Mouse (Mus musculus) hindbrain, embryonic 15.5 days (tissue): ENCODE data around the gene Chic1. TPM values are rescaled to one million over a fixed set of nuclear protein-coding genes. Genes with fewer than 3 reads are reported as not detected.

Experiments used
- ATAC-seq: fragments of 200-750 bp; cut with Nextera tagmentation; 2 replicates; pipeline ENCODE4 v1.8.0; 2017; ENCODE audit warnings: low read depth, moderate number of reproducible peaks, moderate TSS enrichment; ENCODE audit not compliant: low FRiP score
- H3K27ac ChIP-seq: fragments of 300-500 bp; sonication (generic); replicated peaks from 2 replicates; pipeline ENCODE4 v1.5.1; 2015; ENCODE audit warnings: mild to moderate bottlenecking, inconsistent platforms
- H3K27me3 ChIP-seq: fragments of 300-500 bp; sonication (generic); 2 replicates; pipeline ENCODE4 v1.6.1; 2015; ENCODE audit warnings: control low read depth, inconsistent platforms
- H3K36me3 ChIP-seq: fragments of 300-500 bp; sonication (generic); 2 replicates; pipeline ENCODE4 v1.6.1; 2015; ENCODE audit warnings: control low read depth, inconsistent platforms
- H3K4me1 ChIP-seq: fragments of 300-500 bp; sonication (generic); replicated peaks from 2 replicates; pipeline ENCODE4 v1.6.1; 2015; ENCODE audit warnings: control low read depth, inconsistent platforms
- H3K4me2 ChIP-seq: fragments of 300-500 bp; sonication (generic); 2 replicates; pipeline ENCODE4 v1.6.1; 2015; ENCODE audit warnings: moderate library complexity, mild to moderate bottlenecking, inconsistent platforms
- H3K4me3 ChIP-seq: fragments of 300-500 bp; sonication (generic); 2 replicates; pipeline ENCODE4 v1.5.1; 2015; ENCODE audit warnings: mild to moderate bottlenecking, inconsistent platforms
- H3K9ac ChIP-seq: fragments of 300-500 bp; sonication (generic); 2 replicates; pipeline ENCODE4 v1.6.1; 2015; ENCODE audit warnings: inconsistent platforms
- H3K9me3 ChIP-seq: fragments of 300-500 bp; sonication (generic); 2 replicates; pipeline ENCODE4 v1.6.1; 2016; ENCODE audit warnings: control low read depth, inconsistent platforms
- WGBS: fragments of 180-500 bp; shearing (Covaris S2); methylation state at CpG from one replicate; pipeline ENCODE4 v1.1.7; 2015; 5-methylcytosine and 5-hydroxymethylcytosine counted together
- polyA plus RNA-seq: library from polyadenylated mRNA; unstranded; fragments of >200 nt; fragmentation: Nextera tagmentation; extraction: Ambion mirVana; gene quantifications from 2 replicates; pipeline ENCODE4 v1.2.1, GENCODE M21; 2015

Chic1 gene
- polyA plus RNA-seq, 1 experiment from 2014 or later, result 6.7 TPM

DNA sequence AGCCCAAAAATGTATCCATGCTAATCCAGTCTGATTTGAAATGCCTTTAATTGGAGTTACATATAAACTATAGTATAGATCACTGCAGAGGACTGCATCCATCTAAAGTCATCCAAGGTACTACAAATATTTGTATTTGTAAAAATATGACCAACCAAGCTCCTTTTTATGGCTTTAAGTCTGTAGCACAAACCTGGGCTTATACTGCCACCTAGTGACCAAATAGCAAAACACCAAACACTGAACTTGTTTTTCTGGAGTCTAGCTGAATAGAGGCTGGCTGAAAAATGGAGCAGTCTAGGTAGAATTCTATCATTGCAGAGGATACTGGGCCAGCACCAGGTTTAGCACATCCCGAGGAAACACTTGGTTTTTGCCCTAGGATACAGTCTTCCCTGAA lies 84.5 kb downstream of the Chic1 start:
- Histone ChIP-seq H3K9ac (no peak overlapping the region), H3K4me3 (no peak overlapping the region), H3K27ac (no peak overlapping the region), H3K4me1 (no peaks in the 10 kb centered on the region), H3K4me2 (no peak overlapping the region), H3K27me3 (peaks cover 40% of the 10 kb centered on the region), H3K36me3 (no peaks in the 10 kb centered on the region), H3K9me3 (no peaks in the 10 kb centered on the region)
- 0% methylated on average over 1 of the region's 1 CpGs for WGBS
- ATAC-seq, result no peak

DNA sequence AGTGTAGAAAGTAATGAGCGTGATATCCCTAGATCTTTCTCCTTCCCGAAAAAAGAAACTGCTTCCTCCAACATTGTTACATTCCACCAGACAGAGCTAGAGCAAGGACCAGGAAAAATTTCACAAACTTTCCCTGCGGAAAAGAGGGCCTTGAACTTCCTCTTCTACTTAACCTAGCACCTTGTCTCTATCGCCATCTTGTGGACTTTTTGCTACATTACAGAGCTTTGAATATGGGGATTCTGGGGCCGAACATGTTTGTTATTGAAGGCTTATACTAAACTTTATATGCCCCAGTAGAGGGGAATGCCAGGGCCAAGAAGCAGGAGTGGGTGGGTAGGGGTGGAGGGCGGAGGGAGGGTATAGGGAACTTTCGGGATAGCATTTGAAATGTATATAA lies 87.5 kb downstream of the Chic1 start:
- WGBS, result 38% methylated on average over 7 of the region's 7 CpGs
- Histone ChIP-seq H3K4me2 (no peak overlapping the region), H3K9ac (no peak overlapping the region), H3K9me3 (no peaks in the 10 kb centered on the region), H3K27me3 (peaks cover 49% of the 10 kb centered on the region), H3K4me3 (no peak overlapping the region), H3K27ac (no peak overlapping the region), H3K4me1 (peaks cover 6% of the 10 kb centered on the region; the same call in 1 of the 2 replicates), H3K36me3 (no peaks in the 10 kb centered on the region)
- ATAC-seq, result no peak

Other genes with a start within 250 kb of the Chic1 start
- 96.1 and 97.5 TPM in 2 replicates for gene Nap1l2, start 169.8 kb upstream of the Chic1 start, polyA plus RNA-seq
- gene Cdx4, start 35.1 kb upstream of the Chic1 start, polyA plus RNA-seq, result not detected in 2 replicates
- gene Tsx, start 58.0 kb downstream of the Chic1 start, polyA plus RNA-seq, result 0.26 and 0.34 TPM in 2 replicates
- gene Gm26992, start 65.5 kb downstream of the Chic1 start, polyA plus RNA-seq, result not detected in 2 replicates